Mouse (Mus musculus) left cerebral cortex, adult 9 months (tissue): Measurements from ENCODE around the gene Gpkow.
A peak's percentile ranks its signal among the peaks of the same experiment; 100 is the strongest.

Source experiments
- DNase-seq, 2 experiments: peaks; one replicate each; pipeline ENCODE4 v3.0.0; 2022; ENCODE audit warnings: low spot score in 2 of 2

Gene Gpkow

GRCm38 (mm10) chrX:7696954-7697381 is at the start of gene Gpkow:
Gpkow (plus strand) TSS chrX:7697131.
- peak; percentile 81 to 88 for DNase-seq

GRCm38 (mm10) chrX:7648671-7649304 is 48.1 kb upstream of the Gpkow start:
- peak; percentile 65 to 72 for DNase-seq

GRCm38 (mm10) chrX:7657221-7657639 is 39.7 kb upstream of the Gpkow start, which contains the start of gene Prickle3:
Prickle3 (plus strand) TSS chrX:7657260.
- no peak for DNase-seq

- no peak for DNase-seq
These were observed 38.7 kb upstream of the Gpkow start for GRCm38 (mm10) chrX:7658031-7658784.

- no peak for DNase-seq
These were observed 37.9 kb upstream of the Gpkow start for GRCm38 (mm10) chrX:7658785-7659589.

GRCm38 (mm10) chrX:7661086-7661485 is 35.8 kb upstream of the Gpkow start:
- DNase-seq, result no peak

- no peak for DNase-seq
These were observed 34.0 kb upstream of the Gpkow start for GRCm38 (mm10) chrX:7662936-7663335.

- DNase-seq, result no peak
These were observed 32.1 kb upstream of the Gpkow start for GRCm38 (mm10) chrX:7664791-7665190.

GRCm38 (mm10) chrX:7665739-7666502 is 31.0 kb upstream of the Gpkow start:
- no peak for DNase-seq

- peak in 1 of 2 experiments; percentile 23 for DNase-seq
These were observed 26.5 kb upstream of the Gpkow start for GRCm38 (mm10) chrX:7670390-7670881.

- no peak for DNase-seq
These were observed 25.9 kb upstream of the Gpkow start, which contains the start of gene Plp2 for GRCm38 (mm10) chrX:7670921-7671623. Plp2 (minus strand) TSS chrX:7671390.

GRCm38 (mm10) chrX:7672739-7673138 is 24.2 kb upstream of the Gpkow start:
- no peak for DNase-seq

- no peak for DNase-seq
These were observed 23.2 kb upstream of the Gpkow start for GRCm38 (mm10) chrX:7673578-7674281.

- no peak for DNase-seq
These were observed 22.5 kb upstream of the Gpkow start for GRCm38 (mm10) chrX:7674284-7675000.

- DNase-seq, result no peak
These were observed 21.9 kb upstream of the Gpkow start for GRCm38 (mm10) chrX:7675001-7675380.

- DNase-seq, result no peak
These were observed 17.9 kb upstream of the Gpkow start for GRCm38 (mm10) chrX:7678986-7679385.

GRCm38 (mm10) chrX:7679405-7680056 is 17.4 kb upstream of the Gpkow start:
- peak; percentile 58 to 89 for DNase-seq

GRCm38 (mm10) chrX:7680057-7680412 is 16.9 kb upstream of the Gpkow start:
- DNase-seq, result no peak

- no peak for DNase-seq
These were observed 16.1 kb upstream of the Gpkow start, which contains the start of gene Magix for GRCm38 (mm10) chrX:7680864-7681263. Magix (minus strand) TSS chrX:7681251.
